Mouse (Mus musculus): Measurements from ENCODE around the gene Ttll5.

DNA sequence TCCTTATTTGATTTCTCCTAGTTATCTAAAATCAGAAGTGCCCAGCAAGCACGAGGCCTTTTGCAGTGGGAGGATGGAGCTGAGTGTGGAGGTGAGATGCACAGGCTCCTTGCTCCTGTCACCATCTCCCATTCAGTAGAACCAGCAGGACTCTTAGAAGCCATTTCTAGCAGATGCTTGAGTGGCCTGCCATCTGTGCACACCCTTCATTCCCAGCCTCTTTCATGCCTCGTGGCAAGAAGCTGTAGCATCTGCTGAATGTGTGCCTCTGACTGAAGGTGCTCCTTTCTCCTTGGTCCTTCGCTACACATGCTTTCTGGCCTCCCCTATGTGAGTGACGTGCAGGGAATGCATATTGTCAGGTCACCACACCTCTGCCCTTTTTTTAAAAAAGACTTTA, 143.9 kb downstream of the Ttll5 start:
- TF ChIP-seq CTCF (IDR thresholded peaks at IDR 0.05; ENCODE audit: control insufficient read depth, insufficient read depth, insufficient replicate concordance, low read depth, low read length) (no peak), POLR2A (IDR thresholded peaks at IDR 0.05; ENCODE audit: control insufficient read depth, low read depth, low read length) (no peak)
